Mouse (Mus musculus): ENCODE data around the gene Rnf149. TPM values are rescaled to one million over a fixed set of nuclear protein-coding genes. Genes with fewer than 3 reads are reported as not detected.
"Not testable (repeated sequence)": the region's sequence is repeated elsewhere in the genome, so short reads cannot be mapped to it uniquely, and the experiment has no call there.

Rnf149 gene
- 13.2 and 17.6 TPM in 2 replicates for polyA plus RNA-seq (2012; ENCODE audit: insufficient read depth, insufficient read length, missing spikeins)

DNA sequence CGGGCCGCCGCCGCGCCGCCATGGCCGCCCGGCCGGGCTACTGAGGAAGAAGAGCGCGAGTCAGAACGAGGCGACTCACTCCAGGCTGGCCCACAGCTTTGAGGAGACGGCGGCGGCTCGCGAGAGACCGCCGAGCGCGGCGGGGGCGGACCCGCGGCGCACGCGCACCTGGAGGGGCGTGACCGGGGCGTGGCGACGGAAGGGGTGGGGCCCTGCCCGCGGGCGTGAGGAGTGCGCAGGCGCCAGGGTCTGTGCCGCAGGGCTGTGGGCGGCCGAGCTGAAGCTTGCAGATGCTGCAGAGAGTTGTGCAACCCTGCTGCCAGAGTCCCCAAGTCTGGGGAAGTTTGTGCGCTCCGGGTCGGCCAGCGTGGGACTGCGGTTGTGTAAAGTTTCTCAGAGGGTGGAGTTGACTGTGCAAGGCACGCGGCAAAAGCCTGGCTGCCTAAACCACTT is at the start of gene Rnf149:
Gene Rnf149 (minus strand): TSS at position 153 of the 453 bp plus-strand sequence.
- H3K4me1 ChIP-seq (ENCODE audit: control insufficient read depth, insufficient read depth, insufficient read length, low read length), result no peaks in the 10 kb centered on the region
- peak within 1 kb of the TSS; percentile 87 for H3K4me3 ChIP-seq (ENCODE audit: insufficient read depth, low read depth, low read length)
- peak within 1 kb of the TSS; percentile 42 for H3K27ac ChIP-seq (replicated peaks; ENCODE audit: low read depth, low read length)

- Histone ChIP-seq H3K27ac (replicated peaks; ENCODE audit: low read depth, low read length) (no peak overlapping the region), H3K4me3 (ENCODE audit: insufficient read depth, low read depth, low read length) (no peak overlapping the region), H3K4me1 (ENCODE audit: control insufficient read depth, insufficient read depth, insufficient read length, low read length) (no peaks in the 10 kb centered on the region)
These were observed 48.3 kb upstream of the Rnf149 start for GRCm38 (mm10) chr1:39625491-39625890.

DNA sequence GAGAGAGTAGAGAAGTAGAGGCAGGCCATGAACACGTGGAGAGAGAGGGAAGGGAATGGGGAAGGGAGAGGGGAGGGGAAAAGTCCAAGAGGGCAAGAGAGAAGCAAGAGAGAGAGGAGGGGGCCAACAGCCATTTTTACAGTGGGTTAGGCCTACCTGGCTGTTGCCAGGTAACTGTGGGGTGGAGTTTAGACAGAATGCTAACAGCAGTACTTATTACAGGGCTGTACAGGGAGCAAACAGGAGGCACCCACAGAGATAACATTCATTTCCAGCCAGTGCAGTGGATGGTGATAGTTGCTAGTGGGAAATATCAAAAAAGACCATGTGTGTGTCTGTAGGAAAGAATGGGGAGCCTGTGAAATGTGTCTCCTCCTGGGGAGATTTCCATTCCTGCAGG is 46.5 kb upstream of the Rnf149 start:
- Histone ChIP-seq H3K4me1 (ENCODE audit: control insufficient read depth, insufficient read depth, insufficient read length, low read length) (no peaks in the 10 kb centered on the region), H3K4me3 (ENCODE audit: insufficient read depth, low read depth, low read length) (no peak overlapping the region), H3K27ac (replicated peaks; ENCODE audit: low read depth, low read length) (no peak overlapping the region)

- no peak overlapping the region for H3K4me3 ChIP-seq (ENCODE audit: insufficient read depth, low read depth, low read length)
- no peaks in the 10 kb centered on the region for H3K4me1 ChIP-seq (ENCODE audit: control insufficient read depth, insufficient read depth, insufficient read length, low read length)
- H3K27ac ChIP-seq (replicated peaks; ENCODE audit: low read depth, low read length), result no peak overlapping the region
These were observed 45.9 kb upstream of the Rnf149 start for GRCm38 (mm10) chr1:39623106-39623505.

DNA sequence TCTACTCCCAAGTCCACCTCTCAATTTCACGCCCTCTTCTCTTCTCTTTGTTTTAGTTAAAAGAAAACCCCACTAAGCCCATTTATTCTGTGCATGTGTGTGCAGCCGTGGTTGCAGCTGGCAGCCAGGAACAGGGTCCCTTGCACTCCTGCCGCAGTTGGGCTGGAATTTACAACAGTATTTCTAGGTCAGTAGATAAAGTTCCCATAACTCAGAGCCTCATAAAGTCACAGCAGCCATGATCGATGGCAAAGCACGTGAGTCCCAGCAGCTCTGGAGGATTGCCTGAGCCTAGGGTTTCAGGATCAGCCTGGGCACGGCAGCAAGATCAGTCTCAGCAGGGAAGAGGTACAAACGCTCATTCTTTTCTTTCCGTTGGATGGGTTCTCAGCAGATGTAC is 41.3 kb upstream of the Rnf149 start:
- Histone ChIP-seq H3K27ac (replicated peaks; ENCODE audit: low read depth, low read length) (no peak overlapping the region), H3K4me1 (ENCODE audit: control insufficient read depth, insufficient read depth, insufficient read length, low read length) (no peaks in the 10 kb centered on the region), H3K4me3 (ENCODE audit: insufficient read depth, low read depth, low read length) (no peak overlapping the region)

GRCm38 (mm10) chr1:39615526-39615925 is 38.3 kb upstream of the Rnf149 start:
- H3K4me3 ChIP-seq (ENCODE audit: insufficient read depth, low read depth, low read length), result no peak overlapping the region
- H3K27ac ChIP-seq (replicated peaks; ENCODE audit: low read depth, low read length), result no peak overlapping the region
- H3K4me1 ChIP-seq (ENCODE audit: control insufficient read depth, insufficient read depth, insufficient read length, low read length), result no peaks in the 10 kb centered on the region

DNA sequence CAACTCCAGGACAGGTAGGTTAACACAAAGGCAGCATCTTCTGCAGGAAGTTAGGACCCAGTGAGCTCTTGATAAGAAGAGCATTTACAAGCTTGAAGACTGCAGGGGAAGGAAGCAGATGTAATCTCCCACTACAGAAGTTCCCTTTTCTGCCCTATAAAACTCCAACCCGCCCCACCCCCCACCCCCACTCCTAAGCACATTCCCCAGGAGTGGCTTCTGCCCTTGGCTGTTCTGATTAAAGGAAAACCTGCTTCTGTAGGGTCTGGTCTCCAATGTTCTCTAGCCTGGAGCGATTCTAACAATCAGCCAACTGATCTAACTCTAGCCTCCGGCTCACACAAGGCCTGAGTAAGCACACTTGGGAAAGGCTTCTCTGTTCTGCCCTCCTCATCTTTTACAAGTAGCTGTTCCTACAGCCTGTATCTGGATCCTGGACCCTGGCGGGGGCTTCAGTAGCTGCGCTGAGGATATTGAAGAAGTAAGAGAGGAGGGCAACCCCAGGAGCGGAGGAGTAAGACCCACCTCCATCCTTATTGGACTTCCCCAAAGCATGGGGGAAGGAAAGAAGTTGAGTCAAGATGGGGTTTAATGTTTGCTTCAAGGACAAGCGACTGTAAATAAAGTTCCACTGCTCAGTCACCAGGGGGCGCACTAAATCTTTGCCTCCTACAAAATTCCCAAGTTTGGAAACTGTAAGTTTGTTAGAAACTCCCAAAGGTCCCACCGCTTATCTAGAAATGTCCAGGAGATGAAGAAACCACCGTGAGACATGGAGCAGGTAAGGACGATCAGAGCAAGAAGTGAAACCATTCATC is 37.5 kb upstream of the Rnf149 start:
- Histone ChIP-seq H3K27ac (replicated peaks; ENCODE audit: low read depth, low read length) (peak overlapping the region; percentile 49), H3K4me3 (ENCODE audit: insufficient read depth, low read depth, low read length) (no peak overlapping the region), H3K4me1 (ENCODE audit: control insufficient read depth, insufficient read depth, insufficient read length, low read length) (no peaks in the 10 kb centered on the region)

GRCm38 (mm10) chr1:39613061-39613460 is 35.9 kb upstream of the Rnf149 start:
- H3K4me1 ChIP-seq (ENCODE audit: control insufficient read depth, insufficient read depth, insufficient read length, low read length), result peaks cover 3% of the 10 kb centered on the region; the same call in 1 of the 2 replicates
- H3K4me3 ChIP-seq (ENCODE audit: insufficient read depth, low read depth, low read length), result no peak overlapping the region
- H3K27ac ChIP-seq (replicated peaks; ENCODE audit: low read depth, low read length), result no peak overlapping the region

GRCm38 (mm10) chr1:39612491-39612890 is 35.3 kb upstream of the Rnf149 start:
- peaks cover 3% of the 10 kb centered on the region; the same call in 1 of the 2 replicates for H3K4me1 ChIP-seq (ENCODE audit: control insufficient read depth, insufficient read depth, insufficient read length, low read length)

DNA sequence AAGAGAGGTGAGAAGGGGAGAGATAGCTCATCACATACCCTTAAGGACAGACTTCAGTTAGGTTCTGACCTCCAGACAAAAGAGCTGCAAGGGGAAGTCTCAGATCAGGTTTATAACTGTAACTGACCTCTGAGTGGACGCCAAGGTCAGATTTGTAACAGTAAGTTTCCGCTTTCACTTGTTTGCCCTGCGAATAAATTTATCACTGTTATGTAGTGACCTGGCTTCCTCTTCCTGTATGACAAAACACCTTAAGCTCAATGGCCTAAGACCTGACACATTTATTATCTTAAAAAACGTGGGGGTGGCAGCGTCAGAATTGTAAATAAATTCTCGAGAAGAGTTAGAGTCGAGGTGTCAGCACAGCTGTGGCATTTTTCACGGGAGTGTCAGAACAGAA is 31.3 kb upstream of the Rnf149 start:
- Histone ChIP-seq H3K4me1 (ENCODE audit: control insufficient read depth, insufficient read depth, insufficient read length, low read length) (peaks cover 3% of the 10 kb centered on the region; the same call in 1 of the 2 replicates), H3K4me3 (ENCODE audit: insufficient read depth, low read depth, low read length) (no peak overlapping the region), H3K27ac (replicated peaks; ENCODE audit: low read depth, low read length) (peak overlapping the region; percentile 35; the same call in 1 of the 2 replicates)

More at GRCm38 (mm10) chr1:39612491-39612890, 35.3 kb upstream of the Rnf149 start:
- Histone ChIP-seq H3K27ac (replicated peaks; ENCODE audit: low read depth, low read length) (no peak overlapping the region), H3K4me3 (ENCODE audit: insufficient read depth, low read depth, low read length) (no peak overlapping the region)

DNA sequence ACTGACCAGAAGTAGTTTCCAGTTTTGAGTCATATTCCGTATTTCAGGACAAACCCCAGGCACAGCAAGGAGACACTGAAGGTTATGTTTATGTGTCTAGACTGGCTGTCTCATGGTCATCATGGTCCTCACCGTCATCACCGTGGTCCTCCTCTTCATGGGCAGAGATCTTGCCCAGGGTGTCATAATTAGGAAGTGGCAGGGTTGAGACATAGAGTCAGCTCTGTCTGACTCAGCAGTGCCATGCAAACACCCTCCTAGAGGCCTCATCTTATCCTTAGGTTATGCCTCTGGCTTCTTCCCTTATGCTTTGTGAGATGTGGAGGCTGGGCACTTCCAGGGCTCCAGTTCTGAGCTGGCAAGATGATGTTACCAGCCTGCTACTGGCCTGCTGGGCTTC is 25.3 kb upstream of the Rnf149 start:
- Histone ChIP-seq H3K27ac (replicated peaks; ENCODE audit: low read depth, low read length) (no peak overlapping the region), H3K4me3 (ENCODE audit: insufficient read depth, low read depth, low read length) (no peak overlapping the region), H3K4me1 (ENCODE audit: control insufficient read depth, insufficient read depth, insufficient read length, low read length) (no peaks in the 10 kb centered on the region)

DNA sequence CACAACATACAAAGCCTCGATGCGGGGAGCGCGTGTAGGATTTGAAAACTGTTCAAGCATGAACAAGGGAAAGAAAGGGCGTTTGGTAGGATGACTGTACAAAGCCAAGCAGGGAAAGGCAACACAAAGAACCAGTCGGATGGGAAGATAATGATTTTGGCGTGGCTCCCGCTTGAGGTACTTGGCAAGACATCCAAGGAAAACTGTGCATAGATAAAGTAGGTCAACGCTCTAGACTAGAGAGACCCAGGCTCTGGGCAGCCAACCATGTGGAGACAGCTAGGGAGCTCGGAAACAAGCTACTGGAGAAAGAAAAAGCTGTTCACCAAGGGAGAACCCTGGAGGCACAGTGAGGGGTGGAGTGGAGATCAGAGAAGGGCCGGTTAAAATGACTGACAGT is 21.5 kb upstream of the Rnf149 start:
- no peak overlapping the region for H3K4me3 ChIP-seq (ENCODE audit: insufficient read depth, low read depth, low read length)
- H3K27ac ChIP-seq (replicated peaks; ENCODE audit: low read depth, low read length), result no peak overlapping the region
- H3K4me1 ChIP-seq (ENCODE audit: control insufficient read depth, insufficient read depth, insufficient read length, low read length), result no peaks in the 10 kb centered on the region

DNA sequence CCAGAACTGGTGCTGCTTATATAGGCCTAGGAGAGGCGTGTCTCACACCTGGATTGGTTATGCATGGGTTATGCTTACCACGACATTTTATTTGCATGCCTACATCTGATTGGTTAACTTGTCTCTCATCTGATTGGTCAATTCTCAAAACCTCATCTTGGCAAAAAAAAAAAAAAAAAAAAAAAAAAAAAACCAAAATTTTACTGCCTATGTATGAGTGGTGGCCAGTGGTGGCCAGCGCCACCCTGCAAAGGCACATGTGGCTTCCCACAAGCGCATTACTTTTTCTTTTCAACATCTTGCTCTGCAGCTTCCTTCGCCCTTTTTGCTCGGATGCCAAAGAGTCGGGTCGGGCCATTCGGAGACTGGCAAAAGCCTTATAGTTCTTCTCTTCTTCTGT is 19.9 kb upstream of the Rnf149 start:
- not testable (repeated sequence) for H3K4me3 ChIP-seq (ENCODE audit: insufficient read depth, low read depth, low read length); H3K27ac ChIP-seq (replicated peaks; ENCODE audit: low read depth, low read length); H3K4me1 ChIP-seq (ENCODE audit: control insufficient read depth, insufficient read depth, insufficient read length, low read length)

DNA sequence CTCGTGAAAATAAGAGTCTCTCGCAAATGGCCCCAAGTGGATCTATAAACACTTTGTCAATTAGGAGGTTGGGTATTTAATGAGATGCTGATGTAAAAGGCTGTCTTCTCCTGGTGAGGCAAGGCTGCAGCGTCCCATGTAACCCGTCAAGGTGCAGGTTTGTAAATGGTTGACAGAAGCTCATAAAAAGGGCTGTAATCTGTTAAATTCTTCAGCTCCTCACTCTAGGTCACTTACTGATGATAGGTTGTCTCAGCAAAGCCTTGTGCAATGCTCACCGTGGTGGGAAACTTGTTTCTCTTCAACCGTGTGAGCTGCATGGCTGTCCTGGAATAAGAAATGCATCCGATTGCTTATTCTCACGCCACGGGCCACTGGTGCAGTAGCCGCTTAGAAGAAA is 16.6 kb upstream of the Rnf149 start:
- no peak overlapping the region for H3K27ac ChIP-seq (replicated peaks; ENCODE audit: low read depth, low read length)
- H3K4me3 ChIP-seq (ENCODE audit: insufficient read depth, low read depth, low read length), result no peak overlapping the region
- H3K4me1 ChIP-seq (ENCODE audit: control insufficient read depth, insufficient read depth, insufficient read length, low read length), result no peaks in the 10 kb centered on the region

GRCm38 (mm10) chr1:39592090-39592489 is 14.9 kb upstream of the Rnf149 start:
- Histone ChIP-seq H3K4me3 (ENCODE audit: insufficient read depth, low read depth, low read length) (no peak overlapping the region), H3K27ac (replicated peaks; ENCODE audit: low read depth, low read length) (no peak overlapping the region), H3K4me1 (ENCODE audit: control insufficient read depth, insufficient read depth, insufficient read length, low read length) (no peaks in the 10 kb centered on the region)

DNA sequence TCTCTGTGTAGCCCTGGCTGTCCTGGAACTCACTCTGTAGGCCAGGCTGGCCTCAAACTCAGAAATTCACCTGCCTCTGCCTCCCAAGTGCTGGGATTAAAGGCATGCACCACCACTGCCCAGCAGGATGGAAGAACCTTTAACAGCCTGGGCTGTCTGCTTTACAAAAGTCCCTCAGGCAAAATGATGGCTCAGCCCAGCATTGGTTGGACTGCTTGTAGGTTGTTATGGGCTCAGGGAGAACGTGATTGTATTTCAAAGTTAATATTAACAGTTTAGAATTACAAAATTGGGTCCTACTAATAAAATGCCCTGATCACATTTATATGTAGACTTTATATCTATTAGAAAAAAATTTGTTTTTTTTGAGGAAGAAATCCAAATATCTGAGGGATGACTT is 14.4 kb upstream of the Rnf149 start:
- not testable (repeated sequence) for H3K4me1 ChIP-seq (ENCODE audit: control insufficient read depth, insufficient read depth, insufficient read length, low read length); H3K27ac ChIP-seq (replicated peaks; ENCODE audit: low read depth, low read length); H3K4me3 ChIP-seq (ENCODE audit: insufficient read depth, low read depth, low read length)
